Mouse (Mus musculus) cortical plate, adult 2 months (tissue): ENCODE data around the gene B3galt1.

Experiments used
- CTCF ChIP-seq: fragments of 200-500 bp; IDR thresholded peaks from 2 replicates; pipeline ENCODE4 v1.5.1; 2011; ENCODE audit warnings: mild to moderate bottlenecking, control low read depth, low read length; ENCODE audit not compliant: insufficient read depth; ENCODE audit errors: extremely low read depth
- POLR2A ChIP-seq: fragments of 200-500 bp; IDR thresholded peaks from 2 replicates; pipeline ENCODE4 v1.6.1; 2011; ENCODE audit warnings: mild to moderate bottlenecking, low read length, control low read depth; ENCODE audit not compliant: insufficient read depth; ENCODE audit errors: extremely low read depth

DNA sequence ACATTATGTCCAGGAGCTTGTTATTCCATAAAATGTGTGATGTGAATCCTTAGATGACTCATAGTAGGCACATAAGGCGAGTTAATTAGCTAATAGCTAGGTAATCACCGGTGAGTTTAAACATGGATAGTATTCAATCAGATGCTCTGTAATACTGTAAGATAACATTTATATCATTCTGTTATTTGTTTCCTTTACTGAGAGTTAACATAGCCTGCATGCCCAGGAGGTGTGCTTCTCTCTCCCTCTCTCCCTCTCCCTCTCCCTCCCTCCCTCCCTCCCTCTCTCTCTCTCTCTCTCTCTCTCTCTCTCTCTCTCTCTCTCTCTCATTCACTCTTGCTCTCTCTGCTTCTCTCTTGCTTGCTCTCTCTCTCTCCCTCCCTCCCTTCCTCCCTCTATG lies 292.7 kb downstream of the B3galt1 start:
- TF ChIP-seq POLR2A: no peak
- no peak for TF ChIP-seq CTCF
